In genomic region chr2:102155306-102156015, GRCm38 (mm10) we compare ENCODE assay signal across 19 mouse cellular contexts. TPM values are rescaled to one million over a fixed set of nuclear protein-coding genes. Genes with fewer than 3 reads are reported as not detected.
DNase-seq lines count a peak whose midpoint lies in the region; ATAC-seq and TF ChIP-seq lines count a peak whose summit lies in the region.
"Had no signal": no experiment of that assay in that cellular context is flagged by ENCODE, and none has a peak within 500 bp of the region (broad histone marks: within the 10 kb centered on the region; RNA-seq: fewer than 3 reads in every experiment).

No protein-coding gene starts in this region.

- ATAC-seq in forebrain, embryonic 16.5 days, result 0 out of 2 replicates have a peak, but pooled peaks have one; percentile 12
- ATAC-seq in forebrain, embryonic 11.5 days (replicated peaks; ENCODE audit: low FRiP score), result no peak
- ATAC-seq in lung, embryonic 15.5 days (ENCODE audit: borderline replicate concordance, extremely low read depth, low FRiP score, low TSS enrichment), result no peak
- ATAC-seq in neural tube, embryonic 12.5 days (ENCODE audit: low FRiP score, low read depth), result peak; percentile 72
- ATAC-seq in liver, postnatal 0 days, result no peak
- ATAC-seq: intestine, embryonic 15.5 days had no signal

- no peaks in the 10 kb centered on the region for H3K27me3 ChIP-seq in forebrain, embryonic 16.5 days (replicated peaks; ENCODE audit: control insufficient read depth, insufficient read depth, low read length)
- no peaks in the 10 kb centered on the region for H3K27me3 ChIP-seq in forebrain, embryonic 11.5 days (ENCODE audit: control insufficient read depth, insufficient read depth, low read length)
- no peaks in the 10 kb centered on the region for H3K27me3 ChIP-seq in lung, embryonic 15.5 days
- peaks cover 13% of the 10 kb centered on the region; the same call in 1 of the 2 replicates for H3K27me3 ChIP-seq in neural tube, embryonic 12.5 days (replicated peaks)
- no peaks in the 10 kb centered on the region for H3K27me3 ChIP-seq in liver, postnatal 0 days (ENCODE audit: insufficient read depth, low read length)
- H3K27me3 ChIP-seq: heart, embryonic 12.5 days; intestine, embryonic 15.5 days; limb, embryonic 13.5 days; liver, embryonic 15.5 days; midbrain, embryonic 12.5 days had no signal

- WGBS in forebrain, embryonic 16.5 days, result 50% methylated on average over 5 of the region's 5 CpGs
- WGBS in forebrain, embryonic 11.5 days, result 76% methylated on average over 5 of the region's 5 CpGs
- 41% methylated on average over 5 of the region's 5 CpGs for WGBS in lung, embryonic 15.5 days
- WGBS in neural tube, embryonic 12.5 days, result 31% methylated on average over 5 of the region's 5 CpGs
- WGBS in liver, postnatal 0 days (ENCODE audit: insufficient replicate concordance), result 55% methylated on average over 5 of the region's 5 CpGs

- no peak for DNase-seq in forebrain, embryonic 11.5 days (ENCODE audit: low spot score)
- peak; percentile 56 for DNase-seq in kidney, adult 9 months
- DNase-seq in kidney, postnatal 14 days, result no peak
- DNase-seq in lung, postnatal 25 days (ENCODE audit: low spot score), result no peak
- DNase-seq in liver, postnatal 0 days, result no peak
- DNase-seq: adrenal gland, adult 2 months; cerebellum, adult 18-20 months; heart, postnatal 36 days; right cerebral cortex, adult 18-20 months; spleen, adult 18-20 months; thymus, postnatal 25 days had no signal

- H3K4me1 ChIP-seq in forebrain, embryonic 16.5 days (replicated peaks; ENCODE audit: control insufficient read depth, insufficient read depth, low read length), result peaks cover 11% of the 10 kb centered on the region
- peaks cover 2% of the 10 kb centered on the region; the same call in 1 of the 2 replicates for H3K4me1 ChIP-seq in forebrain, embryonic 11.5 days (replicated peaks; ENCODE audit: control insufficient read depth, insufficient read depth, low read length)
- H3K4me1 ChIP-seq in lung, embryonic 15.5 days, result peaks cover 42% of the 10 kb centered on the region
- H3K4me1 ChIP-seq in neural tube, embryonic 12.5 days, result peaks cover 26% of the 10 kb centered on the region
- peaks cover 36% of the 10 kb centered on the region for H3K4me1 ChIP-seq in liver, postnatal 0 days (ENCODE audit: insufficient read depth)

- no peaks in the 10 kb centered on the region for H3K9me3 ChIP-seq in forebrain, embryonic 16.5 days (ENCODE audit: control insufficient read depth, low read length)
- H3K9me3 ChIP-seq in forebrain, embryonic 11.5 days (ENCODE audit: control insufficient read depth, low read length), result no peaks in the 10 kb centered on the region
- H3K9me3 ChIP-seq in lung, embryonic 15.5 days, result no peaks in the 10 kb centered on the region
- H3K9me3 ChIP-seq in neural tube, embryonic 12.5 days, result no peaks in the 10 kb centered on the region
- H3K9me3 ChIP-seq in liver, postnatal 0 days (ENCODE audit: low read length), result no peaks in the 10 kb centered on the region
- H3K9me3 ChIP-seq: heart, embryonic 12.5 days; intestine, embryonic 15.5 days; limb, embryonic 13.5 days; liver, embryonic 15.5 days; midbrain, embryonic 12.5 days had no signal

- TF ChIP-seq EP300 in liver, postnatal 0 days (IDR thresholded peaks at IDR 0.05; ENCODE audit: low read depth), result no peak

- no peak for TF ChIP-seq CTCF in liver, postnatal 0 days (IDR thresholded peaks at IDR 0.05; ENCODE audit: low read depth)

- no peak overlapping the region for H3K4me2 ChIP-seq in forebrain, embryonic 16.5 days (ENCODE audit: low read length)
- no peak overlapping the region for H3K4me2 ChIP-seq in forebrain, embryonic 11.5 days (ENCODE audit: low read depth, low read length, severe bottlenecking)
- no peak overlapping the region for H3K4me2 ChIP-seq in lung, embryonic 15.5 days
- H3K4me2 ChIP-seq in neural tube, embryonic 12.5 days (replicated peaks), result no peak overlapping the region
- H3K4me2 ChIP-seq in liver, postnatal 0 days (ENCODE audit: low read depth, low read length), result no peak overlapping the region
- H3K4me2 ChIP-seq: heart, embryonic 12.5 days; intestine, embryonic 15.5 days; limb, embryonic 13.5 days; liver, embryonic 15.5 days; midbrain, embryonic 12.5 days had no signal

- H3K9ac ChIP-seq in forebrain, embryonic 16.5 days (replicated peaks; ENCODE audit: low read depth, low read length), result no peak overlapping the region
- H3K9ac ChIP-seq in forebrain, embryonic 11.5 days (ENCODE audit: low read length), result no peak overlapping the region
- H3K9ac ChIP-seq in lung, embryonic 15.5 days, result no peak overlapping the region
- no peak overlapping the region for H3K9ac ChIP-seq in neural tube, embryonic 12.5 days
- no peak overlapping the region for H3K9ac ChIP-seq in liver, postnatal 0 days (replicated peaks)
- H3K9ac ChIP-seq: heart, embryonic 12.5 days; intestine, embryonic 15.5 days; limb, embryonic 13.5 days; liver, embryonic 15.5 days; midbrain, embryonic 12.5 days had no signal

- H3K36me3 ChIP-seq in forebrain, embryonic 16.5 days (ENCODE audit: control insufficient read depth, insufficient read depth), result no peaks in the 10 kb centered on the region
- H3K36me3 ChIP-seq in forebrain, embryonic 11.5 days (ENCODE audit: control insufficient read depth, insufficient read depth, low read length), result no peaks in the 10 kb centered on the region
- no peaks in the 10 kb centered on the region for H3K36me3 ChIP-seq in lung, embryonic 15.5 days
- no peaks in the 10 kb centered on the region for H3K36me3 ChIP-seq in neural tube, embryonic 12.5 days
- H3K36me3 ChIP-seq in liver, postnatal 0 days (replicated peaks; ENCODE audit: insufficient read depth, low read length), result no peaks in the 10 kb centered on the region
- H3K36me3 ChIP-seq: heart, embryonic 12.5 days; intestine, embryonic 15.5 days; liver, embryonic 15.5 days had no signal

- H3K27ac ChIP-seq in forebrain, embryonic 16.5 days (ENCODE audit: low read length), result no peak overlapping the region
- H3K27ac ChIP-seq in forebrain, embryonic 11.5 days (ENCODE audit: low read depth, low read length), result no peak overlapping the region
- 0 out of 2 replicates have a peak overlapping the region, but pooled peaks have one; percentile 30 for H3K27ac ChIP-seq in lung, embryonic 15.5 days
- H3K27ac ChIP-seq in neural tube, embryonic 12.5 days, result no peak overlapping the region
- H3K27ac ChIP-seq in liver, postnatal 0 days (ENCODE audit: low read depth), result no peak overlapping the region
- H3K27ac ChIP-seq: intestine, embryonic 15.5 days; limb, embryonic 13.5 days had no signal

- H3K4me3 ChIP-seq in forebrain, embryonic 16.5 days (replicated peaks; ENCODE audit: low read length), result no peak overlapping the region
- H3K4me3 ChIP-seq in forebrain, embryonic 11.5 days (ENCODE audit: low read depth, low read length), result no peak overlapping the region
- no peak overlapping the region for H3K4me3 ChIP-seq in lung, embryonic 15.5 days
- H3K4me3 ChIP-seq in neural tube, embryonic 12.5 days, result no peak overlapping the region
- H3K4me3 ChIP-seq in liver, postnatal 0 days (ENCODE audit: low read depth, low read length), result no peak overlapping the region
- H3K4me3 ChIP-seq: heart, embryonic 12.5 days; intestine, embryonic 15.5 days; limb, embryonic 13.5 days; liver, embryonic 15.5 days; midbrain, embryonic 12.5 days had no signal

RNA-seq across cellular contexts. Expression of gene Ldlrad3, which starts 30.7 kb away (rescaled TPM):
- 29.0 and 30.6 TPM in 2 replicates for polyA plus RNA-seq in forebrain, embryonic 16.5 days (2015; fragmentation: Nextera tagmentation; extraction: Ambion mirVana)
- polyA plus RNA-seq in forebrain, embryonic 11.5 days (2014; fragmentation: Nextera tagmentation; extraction: Ambion mirVana), result 56.8 and 60.7 TPM in 2 replicates
- 43.8 and 48.5 TPM in 2 replicates for polyA plus RNA-seq in lung, embryonic 15.5 days (2015; fragmentation: Nextera tagmentation; extraction: Ambion mirVana)
- polyA plus RNA-seq in neural tube, embryonic 12.5 days (2016; fragmentation: Nextera tagmentation; extraction: Ambion mirVana), result 53.1 and 57.9 TPM in 2 replicates
- polyA plus RNA-seq in liver, postnatal 0 days (2015; fragmentation: Nextera tagmentation; extraction: Ambion mirVana), result 3.8 and 4.6 TPM in 2 replicates

Comparison
In these comparisons a context has a peak if more than half of its experiments do, and no peak if none do; other contexts are left out.
1. ATAC-seq: peak in forebrain, embryonic 16.5 days (single experiment) and neural tube, embryonic 12.5 days (single experiment); none in forebrain, embryonic 11.5 days (single experiment), lung, embryonic 15.5 days (single experiment) and liver, postnatal 0 days (single experiment).